Mouse (Mus musculus): Measurements from ENCODE around the gene Wdr49.
A peak's percentile ranks its signal among the peaks of the same experiment; 100 is the strongest.

The Wdr49 gene

GRCm38 (mm10) chr3:75482056-75482455 lies at the start of gene Wdr49:
Gene Wdr49, minus strand, starts transcription at chr3:75482156.
- no peak for DNase-seq

GRCm38 (mm10) chr3:75531074-75531473 lies 49.1 kb upstream of the Wdr49 start:
- DNase-seq, result no peak

DNA sequence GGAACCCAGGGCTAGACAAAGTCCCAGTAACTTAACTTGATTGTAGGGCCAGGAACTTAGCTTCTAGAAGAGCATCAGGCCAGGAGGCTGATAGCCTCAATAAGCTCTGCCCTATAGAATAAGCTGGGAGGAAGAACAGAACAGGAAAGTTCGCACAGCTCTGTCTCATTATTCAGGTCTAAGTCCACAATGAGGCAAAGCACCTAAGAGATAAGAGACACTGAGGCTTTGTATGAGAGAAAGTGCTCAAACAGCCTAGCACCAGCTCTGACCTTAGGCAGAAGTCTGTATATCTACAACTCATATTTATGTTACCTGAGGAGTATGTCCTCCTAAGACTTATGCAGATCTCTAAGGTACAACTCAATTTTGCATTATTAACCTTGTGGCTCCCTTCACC lies 40.6 kb upstream of the Wdr49 start:
- DNase-seq, result no peak

GRCm38 (mm10) chr3:75521314-75521713 lies 39.4 kb upstream of the Wdr49 start:
- no peak for DNase-seq

DNA sequence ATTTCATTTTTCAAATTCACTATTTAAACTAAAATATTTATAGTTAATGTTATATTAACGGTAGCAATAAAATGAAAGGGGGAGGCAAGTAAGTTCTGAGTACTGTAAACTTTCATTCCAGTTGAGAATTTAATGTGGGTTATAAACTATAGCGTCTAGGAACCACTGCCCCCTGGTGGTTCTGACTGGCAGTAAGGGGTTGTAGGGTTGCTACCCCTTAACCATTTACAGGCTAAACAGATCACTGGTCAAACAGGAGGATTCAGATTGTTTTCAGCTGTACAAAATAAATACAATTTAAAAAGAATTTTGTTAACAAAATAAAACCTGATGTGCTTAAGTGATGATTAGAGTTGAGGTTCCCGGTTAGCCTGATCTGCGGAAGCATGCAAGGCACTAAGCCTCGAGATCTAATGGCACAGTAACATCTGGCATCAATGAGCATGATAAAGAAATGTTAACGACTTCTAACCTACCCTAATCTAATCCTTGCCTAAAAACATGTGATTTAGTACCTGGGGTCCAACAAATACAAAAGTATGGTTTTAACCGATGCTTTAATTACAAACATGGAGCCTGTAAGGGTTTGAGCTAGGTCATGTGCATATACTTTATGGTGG lies 35.8 kb upstream of the Wdr49 start:
- DNase-seq, result peak; percentile 14

DNA sequence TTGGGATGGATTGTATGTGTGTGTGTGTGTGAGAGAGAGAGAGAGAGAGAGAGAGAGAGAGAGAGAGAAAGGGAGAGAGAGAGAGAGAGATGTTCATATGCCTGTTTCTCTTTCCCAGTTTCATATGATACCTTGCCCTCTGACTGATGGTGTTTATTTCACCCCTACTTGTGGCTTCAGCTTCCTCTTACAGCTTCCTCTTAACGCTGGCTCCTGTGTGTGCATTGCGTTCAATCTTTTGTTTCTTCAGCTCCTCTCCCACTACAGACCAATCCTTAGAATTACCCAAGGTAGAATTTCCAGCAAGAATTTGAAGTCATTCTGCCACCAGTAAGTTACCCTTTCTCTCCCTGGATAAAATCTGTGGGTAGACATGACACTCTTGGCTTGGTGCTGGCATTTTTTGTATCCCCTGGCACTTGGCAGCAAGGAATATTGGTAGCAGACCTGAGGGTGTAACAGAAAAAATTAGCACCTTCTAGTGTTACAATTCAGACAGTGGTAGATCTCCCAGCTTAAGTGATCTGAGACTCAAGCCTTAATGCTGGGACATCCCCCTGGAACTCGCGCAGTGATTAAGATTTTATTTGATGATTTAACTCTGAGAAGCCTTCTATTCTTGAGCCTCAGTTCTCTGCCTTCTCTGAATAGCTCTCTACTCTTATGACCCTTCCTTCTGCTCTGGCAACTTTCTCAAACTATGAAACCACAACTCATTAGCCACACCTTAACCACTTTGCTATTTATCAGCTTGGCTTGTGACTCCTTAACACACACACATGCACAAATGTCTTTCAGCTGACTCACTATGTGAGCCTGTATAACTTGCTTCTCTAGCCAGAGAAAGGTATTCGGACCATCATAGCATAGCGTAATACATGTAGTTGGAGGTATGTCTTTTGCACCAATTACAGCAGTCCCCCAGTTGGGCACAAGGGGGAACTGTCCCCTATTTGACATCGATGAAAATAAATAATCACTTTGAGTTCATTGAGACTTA lies 17.3 kb upstream of the Wdr49 start:
- DNase-seq, result no peak

DNA sequence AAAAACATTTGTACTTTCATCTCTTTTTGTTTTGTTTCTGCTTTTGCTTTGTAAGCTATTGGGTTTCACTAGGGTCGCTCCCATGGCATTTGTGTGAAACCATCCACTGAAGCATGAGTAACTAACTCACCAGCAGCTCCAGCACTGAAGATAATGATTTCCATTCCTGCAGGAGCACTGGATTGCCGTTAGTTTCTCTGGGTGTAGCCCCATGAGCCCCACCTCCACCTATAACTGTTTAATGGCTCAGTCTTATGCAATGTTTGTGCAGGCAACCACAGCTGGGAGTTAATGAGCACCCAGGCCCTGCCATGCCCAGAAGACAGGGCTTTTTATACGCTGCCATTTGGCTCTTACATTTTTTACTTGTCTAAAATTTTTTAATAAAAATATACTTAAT lies 11.0 kb upstream of the Wdr49 start:
- no peak for DNase-seq

GRCm38 (mm10) chr3:75475106-75475505 lies 6.8 kb downstream of the Wdr49 start:
- no peak for DNase-seq

GRCm38 (mm10) chr3:75474657-75475056 lies 7.3 kb downstream of the Wdr49 start:
- no peak for DNase-seq

GRCm38 (mm10) chr3:75468154-75468553 lies 13.8 kb downstream of the Wdr49 start:
- no peak for DNase-seq

GRCm38 (mm10) chr3:75430564-75431181 lies 51.3 kb downstream of the Wdr49 start:
- no peak for DNase-seq

DNA sequence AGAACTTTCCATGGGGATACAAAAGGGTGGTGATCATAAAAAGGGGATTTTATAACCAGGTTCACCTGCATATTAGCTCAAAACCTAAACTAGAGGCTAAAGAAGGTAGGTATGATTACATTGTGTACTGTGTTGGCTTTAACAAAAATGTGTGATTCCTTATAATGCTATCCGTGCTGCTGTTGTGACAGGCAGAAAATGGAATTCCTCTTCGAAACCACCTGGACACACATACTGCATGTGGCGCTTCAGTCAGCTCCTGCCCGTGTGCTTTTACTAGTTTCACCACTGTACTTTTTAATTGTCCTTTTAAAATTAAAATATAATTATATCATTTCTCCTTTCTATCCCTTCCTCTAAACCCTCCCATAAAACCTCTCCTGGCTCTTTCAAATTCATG lies 86.0 kb downstream of the Wdr49 start:
- DNase-seq, result no peak

GRCm38 (mm10) chr3:75395121-75395895 lies 86.6 kb downstream of the Wdr49 start:
- no peak for DNase-seq

DNA sequence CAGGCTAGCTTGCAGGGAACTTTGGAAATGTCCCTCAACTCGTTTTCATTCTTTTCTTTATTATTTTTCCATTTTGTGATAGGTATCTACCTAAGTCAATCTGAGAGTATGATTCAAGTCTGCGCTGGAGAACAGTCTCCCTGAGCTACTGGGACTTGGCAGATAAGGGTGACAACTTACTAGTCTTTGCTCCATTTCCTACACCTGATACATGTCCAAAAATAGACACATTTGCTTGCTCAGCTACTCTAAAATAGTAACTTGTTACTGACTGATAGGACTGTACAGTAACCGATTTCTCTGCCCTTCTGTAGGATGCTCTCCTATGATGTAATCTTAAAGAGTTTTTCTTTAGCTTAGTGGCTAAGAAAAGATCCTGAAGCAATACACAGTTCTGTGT lies 87.5 kb downstream of the Wdr49 start:
- no peak for DNase-seq

GRCm38 (mm10) chr3:75381776-75382175 lies 100.2 kb downstream of the Wdr49 start:
- DNase-seq, result no peak

DNA sequence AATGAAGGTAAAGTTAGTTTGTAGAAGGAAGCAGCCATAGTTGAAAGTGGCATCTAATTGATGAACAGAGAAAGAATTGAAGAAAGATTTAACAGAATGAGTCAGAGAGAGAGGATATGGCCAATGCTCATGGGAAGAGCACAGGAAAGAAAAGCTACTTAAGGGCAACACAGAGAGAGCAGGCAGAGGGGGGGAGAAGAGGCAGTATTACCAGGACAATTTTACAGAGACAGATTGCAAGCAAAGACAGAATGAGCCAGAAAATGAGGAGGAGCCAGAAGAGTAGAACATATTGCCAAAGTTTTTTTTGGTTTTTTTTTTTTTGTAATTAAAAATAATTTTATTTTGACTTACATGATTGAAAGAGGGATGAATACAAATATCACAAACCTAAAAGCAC lies 128.0 kb downstream of the Wdr49 start:
- DNase-seq, result no peak

DNA sequence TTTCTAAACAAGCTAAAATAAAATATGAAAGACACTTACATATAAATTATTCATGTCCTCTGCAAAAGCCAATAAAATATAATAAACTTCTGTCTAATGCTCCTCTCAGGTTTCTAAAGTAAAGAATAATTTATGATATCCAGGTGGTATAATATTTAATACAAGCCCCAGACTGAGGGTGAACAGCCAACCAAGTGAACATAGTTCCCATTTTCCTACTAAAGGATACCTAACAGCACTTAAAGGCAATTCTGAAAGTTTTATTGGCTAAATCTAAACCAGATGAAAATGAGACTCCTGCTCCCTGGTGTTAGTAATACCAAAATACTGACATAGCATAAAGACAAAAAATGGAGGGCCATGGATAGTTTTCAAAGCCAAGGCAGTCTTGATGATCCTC lies 144.8 kb downstream of the Wdr49 start:
- no peak for DNase-seq

- DNase-seq, result peak; percentile 60
Measured at GRCm38 (mm10) chr3:75320999-75321398, 161.0 kb downstream of the Wdr49 start.

DNA sequence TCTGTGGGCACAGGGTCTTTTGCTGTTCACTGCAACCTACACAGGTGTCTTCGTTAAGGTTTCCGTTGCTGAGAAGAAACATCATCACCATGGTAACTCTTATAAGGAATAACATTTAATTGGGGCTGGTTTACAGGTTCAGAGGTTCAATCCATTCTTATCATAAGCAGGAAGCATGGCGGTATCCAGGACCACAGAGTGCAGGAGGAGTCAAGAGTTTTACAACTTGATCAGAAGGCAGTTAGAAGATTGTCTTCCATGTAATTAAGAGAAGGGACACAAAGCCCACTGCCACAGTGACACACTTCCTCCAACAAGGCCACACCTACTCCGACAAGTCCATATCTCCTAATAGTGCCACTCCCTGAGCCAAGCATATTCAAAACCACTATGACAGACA lies 173.1 kb downstream of the Wdr49 start:
- no peak for DNase-seq

DNA sequence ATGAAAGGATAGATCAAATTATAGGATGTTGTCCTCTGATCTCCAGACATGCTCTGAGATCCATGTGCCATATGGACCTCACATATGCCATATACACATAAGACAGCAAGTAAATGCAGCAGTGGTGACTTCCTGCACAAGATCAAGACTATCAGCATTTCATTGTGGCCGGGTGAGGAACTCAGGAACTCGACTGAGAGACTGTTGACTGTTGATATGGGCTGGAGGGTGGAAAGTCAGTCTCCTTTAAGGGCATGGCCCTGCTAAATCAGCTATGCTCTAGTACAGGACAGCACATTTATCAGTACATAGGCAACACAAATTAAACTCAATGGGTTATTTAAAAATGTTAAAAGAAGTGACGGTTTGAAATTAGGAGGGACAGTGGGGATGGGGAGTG lies 173.7 kb downstream of the Wdr49 start:
- no peak for DNase-seq

DNA sequence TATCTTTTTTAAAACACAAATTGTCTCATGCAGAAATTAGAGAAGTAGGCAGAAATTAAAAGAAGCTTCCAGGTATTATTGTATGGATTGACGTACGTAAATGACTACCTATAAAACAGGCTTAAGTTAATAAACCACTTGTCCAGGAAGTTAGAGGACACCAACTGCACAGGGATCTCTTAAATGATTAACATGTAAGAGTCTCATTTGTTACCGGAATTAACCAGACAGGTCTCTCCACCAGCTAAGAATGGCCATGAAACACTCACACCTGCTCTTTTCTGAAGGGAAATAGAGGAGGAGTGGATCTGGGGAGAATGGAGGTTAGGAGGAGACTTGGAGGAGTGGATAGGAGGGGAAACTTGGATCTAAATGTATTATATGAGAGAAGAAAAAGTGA lies 176.4 kb downstream of the Wdr49 start:
- no peak for DNase-seq

- DNase-seq, result no peak
Measured at GRCm38 (mm10) chr3:75304621-75305020, 177.3 kb downstream of the Wdr49 start.

- DNase-seq, result no peak
Measured at GRCm38 (mm10) chr3:75301072-75301471, 180.9 kb downstream of the Wdr49 start.

Measured in right cerebral cortex, adult 18-20 months (tissue).